Mouse (Mus musculus): ENCODE results near the gene Slc25a22. TPM values are rescaled to one million over a fixed set of nuclear protein-coding genes. Genes with fewer than 3 reads are reported as not detected.
"Not testable (repeated sequence)": the region's sequence is repeated elsewhere in the genome, so short reads cannot be mapped to it uniquely, and the experiment has no call there.

Slc25a22 gene
- total RNA-seq, 1 experiment from 2014 or later: 8.0 TPM

DNA sequence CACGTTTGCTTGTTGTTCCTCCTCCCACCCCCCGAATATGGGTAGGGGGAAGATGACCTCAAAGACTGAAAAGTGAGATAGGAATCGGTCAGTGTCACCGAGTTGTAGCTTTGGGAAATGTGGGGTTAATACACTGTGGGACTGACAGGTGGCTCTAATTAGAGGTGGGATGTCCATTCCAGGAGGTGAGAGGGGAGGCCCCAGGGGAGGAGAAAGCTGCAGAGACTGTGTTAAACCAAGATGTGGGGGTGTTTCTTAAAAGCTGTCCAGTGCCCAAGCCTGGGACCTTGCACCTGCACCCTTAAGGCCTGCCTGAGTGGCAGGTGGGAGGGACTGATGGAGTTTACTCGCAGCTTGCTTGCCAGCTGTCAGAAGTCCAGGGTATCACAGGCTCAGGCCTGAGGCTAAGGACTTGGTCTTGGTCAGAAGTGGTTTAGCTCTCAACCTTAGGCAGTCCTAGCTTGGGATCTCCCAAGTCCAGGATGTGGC, 24.7 kb upstream of the Slc25a22 start:
- no peak for ATAC-seq (replicated peaks in 1 of 2; ENCODE audit: insufficient read depth in 1 of 2, low FRiP score in 2 of 2, low TSS enrichment in 1 of 2, low read depth in 1 of 2, poor library complexity in 2 of 2, severe bottlenecking in 2 of 2)

DNA sequence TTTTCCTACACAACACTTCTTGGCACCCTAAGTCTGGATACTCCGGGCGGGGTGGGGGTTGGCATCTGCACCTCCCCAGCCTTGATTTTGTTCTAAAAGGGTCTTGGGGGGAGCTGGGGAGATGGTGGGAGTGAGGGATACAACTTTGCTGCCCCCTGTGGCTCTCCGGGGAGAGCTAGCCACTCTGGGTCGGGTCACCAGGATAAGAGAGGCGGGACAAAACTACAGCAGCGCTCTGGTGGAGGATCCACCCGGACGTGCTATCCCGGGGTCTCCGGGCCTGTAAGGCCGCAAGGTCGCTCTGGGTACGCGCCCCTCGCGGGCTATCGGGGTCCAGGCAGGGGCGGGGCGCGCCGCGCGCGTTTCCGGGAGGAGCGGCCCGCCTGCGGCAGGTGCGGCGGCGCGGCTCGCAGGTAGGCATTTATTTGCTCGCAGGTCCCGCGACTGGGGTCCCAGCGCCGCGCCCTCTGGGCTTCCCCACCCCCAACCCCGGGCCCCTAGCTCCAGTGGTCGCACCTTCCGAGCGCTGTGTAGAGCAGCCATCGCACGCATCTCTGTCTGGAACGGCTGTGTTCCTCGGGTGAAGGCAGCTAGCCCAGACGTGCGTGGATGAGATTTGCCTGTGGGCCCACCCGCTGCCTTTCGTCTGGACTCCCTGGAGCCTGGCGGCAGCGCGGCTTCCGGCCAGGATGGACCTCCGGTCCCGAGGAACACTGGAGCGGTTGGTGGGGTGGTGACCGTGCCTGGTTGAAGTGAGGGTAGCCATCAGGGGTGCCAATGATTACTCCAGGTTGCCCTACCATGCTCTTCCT, 24.0 kb upstream of the Slc25a22 start:
- no peak for ATAC-seq (replicated peaks in 1 of 2; ENCODE audit: insufficient read depth in 1 of 2, low FRiP score in 2 of 2, low TSS enrichment in 1 of 2, low read depth in 1 of 2, poor library complexity in 2 of 2, severe bottlenecking in 2 of 2)

DNA sequence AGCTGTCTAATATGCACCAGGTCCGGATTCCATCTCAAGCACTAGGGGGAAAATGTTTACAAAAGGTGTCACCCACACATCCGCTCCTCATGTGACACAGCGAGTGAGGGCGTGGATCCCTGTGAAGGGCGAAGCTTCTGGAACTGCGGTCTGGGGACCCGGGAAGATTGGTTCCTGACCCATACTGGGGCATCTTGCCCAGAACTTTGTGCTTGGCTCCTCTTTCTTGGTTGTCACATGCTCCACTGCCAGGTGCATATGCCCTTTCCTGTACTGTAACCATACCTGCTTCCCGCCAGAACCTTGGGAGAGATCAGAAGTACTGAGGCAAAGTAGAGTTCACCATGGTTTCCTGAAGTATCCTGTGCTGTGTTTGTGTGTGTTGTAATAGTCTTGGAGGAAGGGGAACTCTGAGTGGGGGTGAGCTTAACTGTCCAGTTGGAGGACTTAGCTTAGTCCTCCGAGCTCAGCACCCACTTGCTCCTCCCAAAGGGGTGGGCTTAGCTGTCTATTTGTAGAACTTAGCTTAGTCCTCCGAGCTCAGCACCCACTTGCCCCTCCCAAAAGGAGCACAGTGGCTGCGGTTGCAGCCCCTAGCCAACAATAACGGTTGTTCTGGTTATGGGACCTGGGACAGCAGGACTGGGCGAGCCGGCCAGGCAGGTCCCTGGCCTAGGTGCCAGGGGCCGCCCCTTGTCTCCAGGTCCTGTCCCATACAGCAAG, 22.9 kb upstream of the Slc25a22 start, which contains the start of gene Cracr2b:
Cracr2b (plus strand) TSS at position 704 of the 723 bp plus-strand sequence.
- no peak; a peak in 1 of 4 replicates for ATAC-seq (replicated peaks in 1 of 2; ENCODE audit: insufficient read depth in 1 of 2, low FRiP score in 2 of 2, low TSS enrichment in 1 of 2, low read depth in 1 of 2, poor library complexity in 2 of 2, severe bottlenecking in 2 of 2)

DNA sequence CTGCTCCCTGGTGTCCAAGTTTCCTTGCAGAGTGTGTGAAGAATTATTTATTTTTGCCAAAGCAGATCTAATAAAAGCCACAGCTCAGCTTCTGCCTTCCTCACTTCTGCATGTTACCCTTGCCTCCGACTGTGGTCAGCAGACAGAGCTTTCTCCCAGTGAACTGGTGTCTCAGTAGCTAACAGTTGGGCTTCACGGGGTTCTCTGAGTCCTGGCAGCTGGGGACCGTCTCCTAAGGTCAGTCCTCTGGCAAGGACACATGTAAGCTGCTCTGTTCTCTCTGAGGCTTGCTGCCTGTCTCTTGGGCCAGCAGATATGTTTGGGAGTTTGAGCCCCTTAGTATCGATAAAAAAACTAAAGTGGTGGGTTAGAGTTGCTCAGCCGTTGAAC, 22.3 kb upstream of the Slc25a22 start:
- ATAC-seq (replicated peaks in 1 of 2; ENCODE audit: insufficient read depth in 1 of 2, low FRiP score in 2 of 2, low TSS enrichment in 1 of 2, low read depth in 1 of 2, poor library complexity in 2 of 2, severe bottlenecking in 2 of 2): no peak

DNA sequence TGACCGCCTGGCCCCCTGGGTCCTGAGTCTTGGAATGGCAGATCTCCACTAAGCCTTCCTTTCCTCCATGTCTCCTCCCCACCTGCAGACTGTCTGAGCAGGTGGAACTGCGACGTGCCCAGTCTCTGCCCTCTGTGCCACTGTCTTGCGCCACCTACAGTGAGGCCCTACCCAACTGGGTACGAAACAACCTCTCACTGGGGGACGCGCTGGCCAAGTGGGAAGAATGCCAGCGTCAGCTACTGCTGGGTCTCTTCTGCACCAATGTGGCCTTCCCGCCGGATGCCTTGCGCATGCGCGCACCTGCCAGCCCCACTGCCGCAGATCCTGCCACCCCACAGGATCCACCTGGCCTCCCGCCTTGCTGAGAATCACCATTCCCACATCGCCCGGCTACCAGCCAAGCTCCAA, 21.6 kb upstream of the Slc25a22 start:
- ATAC-seq (replicated peaks in 1 of 2; ENCODE audit: insufficient read depth in 1 of 2, low FRiP score in 2 of 2, low TSS enrichment in 1 of 2, low read depth in 1 of 2, poor library complexity in 2 of 2, severe bottlenecking in 2 of 2): no peak

DNA sequence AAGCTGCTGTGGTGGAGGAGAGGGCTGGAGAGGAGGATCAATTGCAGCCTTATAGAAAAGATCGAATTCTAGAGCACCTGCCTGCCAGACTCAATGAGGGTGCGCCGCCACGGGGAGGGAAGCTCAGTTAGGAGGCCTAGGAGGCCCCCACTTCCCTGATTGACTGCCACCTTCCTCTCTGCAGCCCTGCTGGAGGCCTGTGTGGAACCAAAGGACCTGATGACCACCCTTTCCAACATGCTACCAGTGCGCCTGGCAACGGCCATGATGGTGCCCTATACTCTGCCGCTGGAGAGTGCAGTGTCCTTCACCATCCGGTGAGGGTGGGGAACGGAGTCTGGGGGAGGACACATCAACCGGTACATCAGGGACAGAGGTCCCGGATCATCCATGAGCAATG, 21.0 kb upstream of the Slc25a22 start:
- ATAC-seq (replicated peaks in 1 of 2; ENCODE audit: insufficient read depth in 1 of 2, low FRiP score in 2 of 2, low TSS enrichment in 1 of 2, low read depth in 1 of 2, poor library complexity in 2 of 2, severe bottlenecking in 2 of 2): no peak

DNA sequence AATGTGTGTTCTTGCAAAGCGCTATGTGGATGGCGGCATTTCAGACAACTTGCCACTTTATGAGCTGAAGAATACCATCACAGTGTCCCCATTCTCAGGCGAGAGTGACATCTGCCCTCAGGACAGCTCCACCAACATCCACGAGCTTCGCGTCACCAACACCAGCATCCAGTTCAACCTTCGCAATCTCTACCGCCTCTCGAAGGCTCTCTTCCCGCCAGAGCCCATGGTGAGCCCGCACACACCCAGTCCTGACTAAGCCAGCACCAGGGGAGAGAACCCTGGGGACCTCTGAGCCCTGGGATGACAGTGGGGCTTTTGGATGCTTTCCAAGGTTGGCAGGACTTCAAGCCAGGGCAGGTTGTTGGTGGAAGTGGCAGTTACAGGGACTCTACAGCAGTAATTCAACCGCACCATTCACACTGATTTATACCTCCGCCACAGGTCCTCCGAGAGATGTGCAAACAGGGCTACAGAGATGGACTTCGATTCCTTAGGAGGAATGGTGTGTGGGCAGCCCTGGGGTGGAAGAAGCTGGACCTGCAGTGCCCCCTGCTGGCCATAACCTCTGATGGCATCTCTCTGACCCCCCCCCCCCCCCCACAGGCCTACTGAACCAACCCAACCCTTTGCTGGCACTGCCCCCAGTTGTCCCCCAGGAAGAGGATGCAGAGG, 20.4 kb upstream of the Slc25a22 start:
- no peak for ATAC-seq (replicated peaks in 1 of 2; ENCODE audit: insufficient read depth in 1 of 2, low FRiP score in 2 of 2, low TSS enrichment in 1 of 2, low read depth in 1 of 2, poor library complexity in 2 of 2, severe bottlenecking in 2 of 2)

DNA sequence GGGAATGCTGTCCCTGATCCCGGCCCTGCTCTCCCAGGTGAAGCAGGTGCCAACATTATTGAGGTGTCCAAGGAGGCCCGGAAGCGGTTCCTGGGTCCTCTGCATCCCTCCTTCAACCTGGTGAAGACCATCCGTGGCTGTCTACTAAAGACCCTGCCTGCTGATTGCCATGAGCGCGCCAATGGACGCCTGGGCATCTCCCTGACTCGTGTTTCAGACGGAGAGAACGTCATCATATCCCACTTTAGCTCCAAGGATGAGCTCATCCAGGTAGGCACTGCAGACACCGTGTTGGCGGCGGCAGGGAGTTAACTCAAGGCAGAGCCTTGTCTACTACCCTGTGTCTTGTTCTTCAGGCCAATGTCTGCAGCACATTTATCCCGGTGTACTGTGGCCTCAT, 19.5 kb upstream of the Slc25a22 start:
- ATAC-seq (replicated peaks in 1 of 2; ENCODE audit: insufficient read depth in 1 of 2, low FRiP score in 2 of 2, low TSS enrichment in 1 of 2, low read depth in 1 of 2, poor library complexity in 2 of 2, severe bottlenecking in 2 of 2): no peak

DNA sequence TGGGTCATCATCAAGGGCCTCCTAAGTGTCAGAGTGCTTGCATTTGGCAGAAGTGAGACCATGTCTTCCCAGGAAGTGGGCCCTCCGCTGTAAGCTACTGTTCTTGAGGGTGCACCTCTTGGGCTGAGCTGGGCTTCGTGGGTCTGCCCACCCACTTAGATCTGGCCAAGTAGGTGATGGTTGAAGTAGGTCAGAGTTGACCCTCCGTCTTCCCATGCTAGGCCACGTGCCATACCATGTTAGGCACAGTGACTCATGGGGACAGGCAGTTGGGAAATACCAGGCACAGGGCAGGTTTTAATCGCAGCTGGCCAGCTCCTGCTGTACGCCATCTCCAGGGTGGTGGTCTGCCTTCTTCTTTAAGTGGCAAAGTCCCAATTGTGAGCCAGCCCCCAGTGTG, 19.0 kb upstream of the Slc25a22 start:
- no peak for ATAC-seq (replicated peaks in 1 of 2; ENCODE audit: insufficient read depth in 1 of 2, low FRiP score in 2 of 2, low TSS enrichment in 1 of 2, low read depth in 1 of 2, poor library complexity in 2 of 2, severe bottlenecking in 2 of 2)

DNA sequence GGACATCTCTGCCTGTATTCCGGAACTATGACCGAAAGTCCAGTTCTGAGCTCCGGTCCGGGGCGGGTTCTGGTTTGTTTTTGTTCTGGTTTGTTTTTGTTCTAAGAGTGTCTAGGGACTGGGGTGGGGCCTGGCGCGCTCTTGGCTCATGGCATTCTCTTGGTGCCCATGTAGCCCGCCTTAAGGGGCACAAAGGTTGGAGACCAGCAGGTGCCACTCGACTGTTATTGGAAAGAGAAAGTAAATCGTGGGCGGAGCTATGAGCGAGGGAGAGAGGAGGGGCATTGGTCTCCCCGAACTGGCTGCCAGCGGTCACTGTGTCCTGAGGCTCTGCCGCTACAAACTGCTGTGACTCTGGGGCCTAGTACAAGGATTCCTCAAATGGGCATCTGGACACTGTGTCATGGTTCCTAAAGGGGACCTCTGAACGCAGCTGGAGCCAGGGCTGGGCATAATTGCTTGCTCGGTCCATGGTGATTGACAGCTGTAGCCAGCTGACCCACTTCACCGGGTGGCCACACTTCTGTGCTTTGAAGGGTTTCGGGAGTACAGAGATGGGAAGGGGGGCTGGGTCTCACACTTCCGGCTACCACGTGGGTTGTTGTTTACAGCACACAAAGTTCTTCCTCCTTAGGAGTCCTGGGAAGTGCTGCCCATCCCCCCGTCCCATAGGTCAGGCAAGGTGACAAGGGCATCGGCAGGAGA, 18.1 kb upstream of the Slc25a22 start:
- peak; percentile 29 to 51 for ATAC-seq (replicated peaks in 1 of 2; ENCODE audit: insufficient read depth in 1 of 2, low FRiP score in 2 of 2, low TSS enrichment in 1 of 2, low read depth in 1 of 2, poor library complexity in 2 of 2, severe bottlenecking in 2 of 2)

DNA sequence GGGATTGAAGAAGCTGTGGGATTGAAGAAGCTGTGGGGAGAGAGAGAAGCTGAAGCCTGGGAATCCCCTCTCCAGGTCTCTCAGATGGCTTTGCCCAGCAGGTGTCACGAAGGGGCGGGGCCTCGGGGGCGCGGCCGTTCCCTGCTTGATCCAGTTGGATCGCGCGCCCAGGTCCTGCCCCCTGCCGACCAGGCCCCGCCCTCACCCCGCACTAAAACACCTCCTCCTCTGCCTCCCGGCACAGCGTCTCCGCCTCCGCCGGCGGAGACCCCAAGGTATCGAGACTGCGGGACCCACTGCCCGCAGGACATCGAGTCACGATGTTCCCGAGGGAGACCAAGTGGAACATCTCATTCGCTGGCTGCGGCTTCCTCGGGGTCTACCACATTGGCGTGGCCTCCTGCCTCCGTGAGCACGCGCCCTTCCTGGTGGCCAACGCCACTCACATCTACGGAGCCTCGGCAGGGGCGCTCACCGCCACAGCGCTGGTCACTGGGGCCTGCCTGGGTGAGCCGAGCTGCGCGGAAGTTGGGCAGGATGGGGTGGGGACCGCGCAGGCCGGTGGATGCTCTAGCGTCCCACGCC, 17.4 kb upstream of the Slc25a22 start, which contains the start of gene Pnpla2:
Pnpla2 (plus strand) TSS at position 232 of the 585 bp plus-strand sequence.
- peak; percentile 82 to 89 for ATAC-seq (replicated peaks in 1 of 2; ENCODE audit: insufficient read depth in 1 of 2, low FRiP score in 2 of 2, low TSS enrichment in 1 of 2, low read depth in 1 of 2, poor library complexity in 2 of 2, severe bottlenecking in 2 of 2)

DNA sequence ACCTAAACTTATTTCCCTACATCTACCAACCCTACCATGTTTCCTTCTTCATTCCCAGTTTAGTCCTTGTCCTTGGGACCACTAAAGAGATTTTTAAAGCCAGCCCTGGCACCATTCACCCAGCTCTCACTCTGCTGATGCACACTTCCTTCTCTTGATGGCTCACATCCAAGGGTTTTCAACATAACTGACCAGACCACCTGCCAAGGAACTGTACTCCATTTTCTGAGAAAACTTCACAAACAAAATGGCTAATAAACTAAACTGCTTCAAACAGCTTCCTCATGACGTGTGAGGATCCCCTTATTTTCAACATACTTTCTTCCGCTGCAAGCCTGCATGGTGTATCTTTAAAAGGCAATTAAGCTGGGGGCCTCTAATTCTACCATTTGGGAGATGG, 15.9 kb upstream of the Slc25a22 start:
- no peak for ATAC-seq (replicated peaks in 1 of 2; ENCODE audit: insufficient read depth in 1 of 2, low FRiP score in 2 of 2, low TSS enrichment in 1 of 2, low read depth in 1 of 2, poor library complexity in 2 of 2, severe bottlenecking in 2 of 2)

DNA sequence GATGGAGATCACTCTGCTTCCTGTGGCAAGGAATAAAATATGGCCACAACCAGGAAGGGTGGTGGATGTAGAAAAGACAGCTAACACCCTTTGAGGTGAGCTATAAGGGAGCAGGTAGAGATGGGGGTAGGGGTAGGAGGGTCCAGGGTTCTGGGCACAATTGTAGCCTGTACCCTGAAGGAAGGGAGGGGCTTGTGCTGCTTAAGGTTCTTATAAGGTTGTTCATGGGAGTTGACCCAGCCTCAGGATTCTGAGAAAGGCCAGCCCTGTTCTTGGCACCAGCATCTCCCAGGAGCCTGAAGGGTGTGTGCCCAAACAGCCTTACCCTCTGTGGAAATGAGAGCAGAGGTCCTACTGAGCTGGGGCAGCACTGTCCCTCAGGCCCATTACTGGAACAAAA, 14.2 kb upstream of the Slc25a22 start:
- no peak for ATAC-seq (replicated peaks in 1 of 2; ENCODE audit: insufficient read depth in 1 of 2, low FRiP score in 2 of 2, low TSS enrichment in 1 of 2, low read depth in 1 of 2, poor library complexity in 2 of 2, severe bottlenecking in 2 of 2)

DNA sequence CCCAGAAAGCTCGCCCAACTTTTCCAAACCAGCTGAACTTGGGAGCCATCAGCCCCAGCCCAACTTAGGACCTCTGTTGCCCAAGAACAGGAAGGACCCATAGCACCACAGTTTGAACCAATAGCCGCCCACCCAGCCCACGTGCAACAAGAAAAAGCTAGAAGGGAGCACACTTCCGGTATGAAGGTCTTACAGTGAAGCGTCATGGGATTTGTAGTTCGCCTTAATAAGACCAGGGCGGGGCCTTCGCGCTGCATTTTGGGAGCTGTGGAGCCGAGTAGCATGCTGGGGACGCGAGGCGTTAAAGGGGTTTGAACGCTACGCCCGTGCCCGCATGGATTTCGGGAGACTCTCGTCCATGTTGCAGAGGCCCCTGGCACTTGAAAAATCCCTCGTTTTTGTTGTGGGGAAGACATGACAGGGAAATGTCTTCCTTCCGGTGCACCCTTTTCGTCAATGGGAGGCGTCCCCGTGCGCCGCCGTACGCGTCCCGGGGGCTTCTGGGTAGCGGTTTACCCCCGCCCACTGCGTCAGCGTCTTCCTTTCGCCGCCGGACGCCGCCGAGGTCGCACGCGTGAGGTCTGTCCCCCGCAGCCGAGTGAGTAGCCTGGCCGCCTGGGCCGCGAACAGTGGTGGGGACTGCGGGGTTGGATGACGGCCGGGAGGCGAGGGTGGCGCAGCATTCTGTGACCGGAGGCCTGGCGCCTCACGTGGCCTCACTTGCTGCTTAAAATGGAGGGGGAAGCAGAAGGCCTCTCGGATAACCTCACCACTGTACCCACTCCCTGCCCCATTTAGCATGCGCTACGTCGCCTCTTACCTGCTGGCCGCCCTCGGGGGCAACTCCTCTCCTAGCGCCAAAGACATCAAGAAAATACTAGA, 9.7 kb upstream of the Slc25a22 start, which contains the start of gene Rplp2:
Rplp2 (plus strand) TSS at position 261 of the 882 bp plus-strand sequence.
- ATAC-seq (replicated peaks in 1 of 2; ENCODE audit: insufficient read depth in 1 of 2, low FRiP score in 2 of 2, low TSS enrichment in 1 of 2, low read depth in 1 of 2, poor library complexity in 2 of 2, severe bottlenecking in 2 of 2): peak; percentile 86 to 92

DNA sequence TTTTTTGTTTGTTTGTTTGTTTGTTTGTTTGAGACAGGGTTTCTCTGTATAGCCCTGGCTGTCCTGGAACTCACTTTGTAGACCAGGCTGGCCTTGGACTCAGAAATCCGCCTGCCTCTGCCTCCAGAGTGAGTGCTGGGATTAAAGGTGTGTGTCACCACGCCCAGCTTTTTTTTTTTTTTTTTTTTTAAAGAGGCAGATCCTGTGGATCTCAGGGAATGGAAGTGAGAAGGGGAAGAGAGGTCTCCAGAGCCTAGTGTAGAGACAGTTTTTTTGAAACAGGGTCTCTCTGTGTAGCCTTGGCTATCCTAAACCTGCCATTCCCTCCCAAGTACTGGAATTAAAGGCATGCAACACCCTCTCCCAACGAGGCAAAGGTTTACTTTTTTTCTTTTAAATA, 8.7 kb upstream of the Slc25a22 start:
- ATAC-seq (replicated peaks in 1 of 2; ENCODE audit: insufficient read depth in 1 of 2, low FRiP score in 2 of 2, low TSS enrichment in 1 of 2, low read depth in 1 of 2, poor library complexity in 2 of 2, severe bottlenecking in 2 of 2): not testable (repeated sequence)

DNA sequence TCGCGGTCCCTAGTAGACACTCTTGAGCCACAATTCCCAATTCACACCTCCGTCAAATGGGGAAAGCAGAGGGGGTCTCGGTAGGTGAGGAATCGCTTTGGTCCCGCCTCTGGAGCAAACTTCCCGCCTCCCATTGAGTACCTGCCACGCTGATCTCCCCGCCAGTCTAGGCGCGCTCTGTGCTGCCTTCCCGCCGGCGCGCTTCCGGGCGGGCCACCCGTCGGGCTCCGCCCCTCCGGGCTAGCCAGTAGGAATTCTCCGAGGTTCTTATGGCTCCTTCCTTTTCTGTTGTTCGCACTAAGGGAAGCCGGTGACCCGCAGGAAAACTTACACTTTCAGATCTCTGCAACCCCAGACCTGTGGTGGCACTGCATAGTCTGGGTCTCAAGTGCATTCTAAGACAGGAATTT, 6.1 kb upstream of the Slc25a22 start, which contains the start of gene Pidd1:
Pidd1 (minus strand) TSS at position 198 of the 410 bp plus-strand sequence.
- peak; percentile 25 to 33; a peak in 1 of 4 replicates for ATAC-seq (replicated peaks in 1 of 2; ENCODE audit: insufficient read depth in 1 of 2, low FRiP score in 2 of 2, low TSS enrichment in 1 of 2, low read depth in 1 of 2, poor library complexity in 2 of 2, severe bottlenecking in 2 of 2)
